Mouse (Mus musculus) spleen, postnatal 0 days (tissue): ENCODE data around the gene Pacsin3. TPM values are rescaled to one million over a fixed set of nuclear protein-coding genes. Genes with fewer than 3 reads are reported as not detected.

Experiments
- polyA plus RNA-seq: library from polyadenylated mRNA; unstranded; fragments of >200 nt; fragmentation: Nextera tagmentation; extraction: Ambion mirVana; gene quantifications from 2 replicates; pipeline ENCODE4 v1.2.1, GENCODE M21; 2015

Pacsin3 gene
- 4.3 and 5.9 TPM in 2 replicates for polyA plus RNA-seq

DNA sequence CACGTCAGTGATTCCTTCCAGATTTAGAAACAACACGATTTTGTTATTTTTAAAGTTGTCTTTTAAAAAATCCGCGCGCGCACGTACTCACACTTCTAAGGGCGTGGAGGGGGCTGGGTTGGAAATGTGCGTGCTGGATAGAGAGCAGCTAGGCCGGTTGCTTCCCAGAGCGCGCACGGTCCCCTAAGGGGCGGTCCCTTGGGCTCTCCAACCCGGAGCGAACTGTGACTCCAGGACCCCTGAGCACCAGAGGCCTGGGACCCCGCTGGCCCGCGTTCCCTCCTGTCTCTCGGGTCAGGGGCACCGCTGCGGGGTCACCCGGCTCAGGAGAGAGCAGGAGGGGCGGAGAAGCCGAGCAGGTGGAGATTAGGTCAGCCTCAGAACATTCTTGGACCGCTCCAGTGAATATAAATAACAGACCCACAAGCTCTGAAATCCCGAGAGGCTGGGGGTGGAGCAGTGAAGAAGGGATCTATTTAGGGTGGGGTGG is at the start of gene Pacsin3:
TSS of gene Pacsin3 (plus strand) at position 294 of the 490 bp plus-strand sequence.

DNA sequence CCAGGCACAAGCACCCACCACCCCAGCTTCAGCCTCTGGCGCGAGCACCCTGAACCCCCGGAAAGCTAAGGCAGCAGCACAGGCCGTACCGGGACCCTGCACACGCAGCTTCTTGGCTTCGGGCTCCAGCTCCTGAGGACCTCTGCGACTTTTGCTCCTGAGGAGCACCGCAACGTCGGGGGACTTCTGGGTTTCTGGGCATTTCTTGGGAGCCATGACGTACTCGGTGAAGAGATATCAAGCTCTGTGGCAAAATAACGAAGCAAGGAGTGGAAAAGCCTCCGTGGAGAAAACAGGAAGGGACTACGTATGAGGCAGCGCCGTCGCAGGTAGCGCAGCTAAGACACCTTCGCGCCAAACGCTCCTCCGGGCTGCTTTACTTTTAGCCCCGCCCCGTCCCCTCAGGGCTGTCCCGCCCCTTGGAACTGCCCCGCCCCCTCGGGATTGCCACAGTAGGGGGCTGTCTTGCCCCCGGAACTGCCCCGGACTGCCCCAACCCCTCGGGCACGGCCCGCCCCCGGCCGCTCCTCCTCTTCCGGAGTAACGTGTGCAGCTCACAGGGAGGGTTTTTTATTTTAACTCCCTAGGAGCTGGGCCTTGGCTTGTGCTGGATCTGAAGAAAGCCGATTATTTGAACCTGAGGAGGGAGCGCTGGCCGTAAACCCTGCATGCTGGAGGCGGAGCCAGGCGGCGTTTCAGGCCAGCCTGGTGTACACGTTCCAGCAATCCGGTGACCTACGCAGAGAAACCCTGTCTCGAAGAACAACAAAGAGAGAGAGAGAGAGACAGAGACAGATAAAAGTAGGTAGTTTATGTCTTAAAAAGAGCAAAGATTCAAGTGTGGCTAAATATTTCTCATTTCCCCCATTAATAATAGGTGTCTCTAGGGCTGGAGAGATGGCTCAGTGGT is 18.9 kb upstream of the Pacsin3 start, which contains the start of gene Ddb2:
TSS of gene Ddb2 (minus strand) at position 382 of the 910 bp plus-strand sequence.

DNA sequence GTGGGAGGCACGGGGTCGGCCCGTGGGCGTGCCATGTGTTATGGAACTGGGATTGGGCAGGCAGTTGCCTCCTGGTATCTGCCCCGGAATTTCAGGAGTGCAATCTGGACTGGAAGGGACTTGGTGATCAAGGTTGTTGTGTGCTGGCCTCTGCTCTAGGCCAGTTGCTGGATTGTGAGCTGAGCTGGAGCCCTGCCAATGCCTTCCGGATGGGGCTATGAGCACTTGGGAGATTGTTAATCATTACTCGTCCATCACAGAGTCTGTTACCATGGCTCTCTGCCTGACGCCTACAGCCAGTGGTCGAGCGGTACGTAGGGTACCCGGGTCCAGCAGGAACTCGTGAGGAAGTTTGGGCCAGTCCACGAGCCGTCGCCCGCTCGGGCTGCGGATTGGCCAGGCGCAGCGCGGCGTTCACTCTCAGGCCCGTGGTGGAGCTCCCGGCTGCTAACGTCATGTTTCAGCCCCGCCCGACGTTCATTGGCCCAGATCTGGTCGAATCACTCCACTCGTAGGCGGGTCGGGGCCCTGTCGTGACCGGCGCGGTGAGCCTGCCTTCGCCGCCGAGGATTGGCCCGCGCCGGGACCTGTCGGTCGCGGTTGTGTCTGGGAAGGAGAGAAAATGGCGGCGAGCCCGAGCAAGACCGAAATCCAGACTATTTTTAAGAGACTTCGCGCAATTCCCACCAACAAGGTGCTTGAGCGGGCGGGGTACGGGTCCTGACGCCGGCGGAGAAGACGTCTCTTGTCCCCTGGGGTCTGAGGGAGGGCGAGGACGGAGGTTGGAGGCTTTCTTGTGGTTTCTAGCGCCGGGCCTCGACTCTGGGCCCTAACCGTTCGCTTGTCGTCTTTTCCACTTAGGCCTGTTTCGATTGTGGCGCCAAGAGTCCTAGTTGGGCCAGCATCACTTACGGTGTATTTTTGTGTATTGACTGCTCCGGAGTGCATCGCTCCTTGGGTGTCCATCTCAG is 9.2 kb downstream of the Pacsin3 start, which contains the start of gene Arfgap2:
TSS of gene Arfgap2 (plus strand) at position 264 of the 971 bp plus-strand sequence.

Other genes with a start within 250 kb of the Pacsin3 start
- gene Rapsn, start 220.3 kb upstream of the Pacsin3 start, polyA plus RNA-seq, result 1.6 and 2.7 TPM in 2 replicates
- 160 and 174 TPM in 2 replicates for gene Psmc3, start 201.9 kb upstream of the Pacsin3 start, polyA plus RNA-seq
- gene Slc39a13, start 185.5 kb upstream of the Pacsin3 start, polyA plus RNA-seq, result 13.6 and 16.0 TPM in 2 replicates
- gene Spi1, start 173.6 kb upstream of the Pacsin3 start, polyA plus RNA-seq, result 48.0 and 65.8 TPM in 2 replicates
- gene Mybpc3, start 137.8 kb upstream of the Pacsin3 start, polyA plus RNA-seq, result 0.08 and 0.12 TPM in 2 replicates
- 10.1 and 10.8 TPM in 2 replicates for gene Madd, start 72.1 kb upstream of the Pacsin3 start, polyA plus RNA-seq
- gene Nr1h3, start 53.1 kb upstream of the Pacsin3 start, polyA plus RNA-seq, result 4.3 and 5.1 TPM in 2 replicates
- gene Acp2, start 53.1 kb upstream of the Pacsin3 start, polyA plus RNA-seq, result 9.5 and 12.2 TPM in 2 replicates
- 6.8 and 9.1 TPM in 2 replicates for gene Ddb2, start 19.0 kb upstream of the Pacsin3 start, polyA plus RNA-seq
- gene Arfgap2, start 9.0 kb downstream of the Pacsin3 start, polyA plus RNA-seq, result 44.9 and 45.2 TPM in 2 replicates
- gene 1110051M20Rik, start 188.8 kb downstream of the Pacsin3 start, polyA plus RNA-seq, result 9.1 and 13.6 TPM in 2 replicates
- 1.6 and 2.1 TPM in 2 replicates for gene Lrp4, start 201.6 kb downstream of the Pacsin3 start, polyA plus RNA-seq